Mouse (Mus musculus) lung, embryonic 15.5 days (tissue): ENCODE measurements around the gene Wdr48. TPM values are rescaled to one million over a fixed set of nuclear protein-coding genes. Genes with fewer than 3 reads are reported as not detected.

Source experiments
- ATAC-seq: fragments of 200-750 bp; cut with Nextera tagmentation; 2 replicates; pipeline ENCODE4 v1.8.0; 2017; ENCODE audit warnings: moderate number of reproducible peaks, borderline replicate concordance; ENCODE audit not compliant: low FRiP score, low TSS enrichment; ENCODE audit errors: extremely low read depth
- H3K27ac ChIP-seq: fragments of 300-500 bp; sonication (generic); 2 replicates; pipeline ENCODE4 v1.5.1; 2015; ENCODE audit warnings: moderate library complexity, mild to moderate bottlenecking, inconsistent platforms
- H3K27me3 ChIP-seq: fragments of 300-500 bp; sonication (generic); 2 replicates; pipeline ENCODE4 v1.6.1; 2015; ENCODE audit warnings: inconsistent platforms
- H3K36me3 ChIP-seq: fragments of 300-500 bp; sonication (generic); 2 replicates; pipeline ENCODE4 v1.6.1; 2015; ENCODE audit warnings: inconsistent platforms
- H3K4me1 ChIP-seq: fragments of 300-500 bp; sonication (generic); 2 replicates; pipeline ENCODE4 v1.6.1; 2015; ENCODE audit warnings: inconsistent platforms
- H3K4me2 ChIP-seq: fragments of 300-500 bp; sonication (generic); 2 replicates; pipeline ENCODE4 v1.6.1; 2015; ENCODE audit warnings: inconsistent platforms, mild to moderate bottlenecking, moderate library complexity
- H3K4me3 ChIP-seq: fragments of 300-500 bp; sonication (generic); 2 replicates; pipeline ENCODE4 v1.5.1; 2015; ENCODE audit warnings: mild to moderate bottlenecking, inconsistent platforms
- H3K9ac ChIP-seq: fragments of 300-500 bp; sonication (generic); 2 replicates; pipeline ENCODE4 v1.6.1; 2015; ENCODE audit warnings: inconsistent platforms
- H3K9me3 ChIP-seq: fragments of 300-500 bp; sonication (generic); 2 replicates; pipeline ENCODE4 v1.6.1; 2016; ENCODE audit warnings: inconsistent platforms
- WGBS: fragments of 180-500 bp; shearing (Covaris S2); methylation state at CpG from one replicate; pipeline ENCODE4 v1.1.7; 2015; 5-methylcytosine and 5-hydroxymethylcytosine counted together
- polyA plus RNA-seq: library from polyadenylated mRNA; unstranded; fragments of >200 nt; fragmentation: Nextera tagmentation; extraction: Ambion mirVana; gene quantifications from 2 replicates; pipeline ENCODE4 v1.2.1, GENCODE M21; 2015

Gene Wdr48
- polyA plus RNA-seq, 1 experiment from 2014 or later = 53.3 TPM

DNA sequence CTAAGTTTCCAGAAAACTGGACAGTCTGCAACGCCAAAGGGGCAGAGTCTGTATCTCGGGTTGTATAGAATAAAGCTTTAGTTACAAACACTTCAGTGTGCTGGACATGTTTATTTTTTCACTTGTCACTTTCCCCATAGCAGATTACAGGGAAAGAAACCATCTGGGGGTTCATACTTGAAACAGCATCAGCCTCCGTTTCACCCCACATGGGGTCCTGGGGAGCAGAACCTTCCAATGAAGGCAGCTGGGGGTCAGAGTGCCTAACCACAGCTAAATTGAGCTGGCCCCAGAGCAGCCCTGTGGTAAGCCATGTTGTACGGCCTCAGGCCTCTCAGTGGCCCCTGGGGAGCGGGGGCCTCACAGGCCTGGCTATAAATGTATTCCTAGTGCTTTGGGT, 31.8 kb downstream of the Wdr48 start:
- H3K4me1 ChIP-seq = peaks cover 25% of the 10 kb centered on the region
- peaks cover 66% of the 10 kb centered on the region for H3K36me3 ChIP-seq
- peak; percentile 79 for ATAC-seq
- 37% methylated on average over 5 of the region's 5 CpGs for WGBS
- 0 out of 2 replicates have a peak overlapping the region, but pooled peaks have one; percentile 38 for H3K4me2 ChIP-seq
- H3K9ac ChIP-seq = no peak overlapping the region
- peak overlapping the region; percentile 94 for H3K27ac ChIP-seq
- no peaks in the 10 kb centered on the region for H3K9me3 ChIP-seq
- no peak overlapping the region for H3K4me3 ChIP-seq
- H3K27me3 ChIP-seq = no peaks in the 10 kb centered on the region

- WGBS = 87% methylated on average over 12 of the region's 12 CpGs
- Histone ChIP-seq H3K9ac (no peak overlapping the region), H3K27ac (no peak overlapping the region), H3K9me3 (no peaks in the 10 kb centered on the region), H3K4me3 (no peak overlapping the region), H3K4me2 (no peak overlapping the region), H3K36me3 (peaks cover 43% of the 10 kb centered on the region), H3K4me1 (peaks cover 12% of the 10 kb centered on the region), H3K27me3 (no peaks in the 10 kb centered on the region)
- no peak for ATAC-seq
Measured at GRCm38 (mm10) chr9:119932358-119932757, 37.7 kb downstream of the Wdr48 start.

- H3K4me3 ChIP-seq = no peak overlapping the region
- H3K36me3 ChIP-seq = peaks cover 31% of the 10 kb centered on the region
- no peak overlapping the region for H3K4me2 ChIP-seq
- WGBS = 89% methylated on average over 6 of the region's 6 CpGs
- no peak for ATAC-seq
- H3K27ac ChIP-seq = no peak overlapping the region
- no peaks in the 10 kb centered on the region for H3K27me3 ChIP-seq
- H3K4me1 ChIP-seq = peaks cover 13% of the 10 kb centered on the region
- H3K9me3 ChIP-seq = no peaks in the 10 kb centered on the region
- H3K9ac ChIP-seq = no peak overlapping the region
Measured at GRCm38 (mm10) chr9:119933675-119934074, 39.0 kb downstream of the Wdr48 start.

GRCm38 (mm10) chr9:119937005-119937773, 42.5 kb downstream of the Wdr48 start, which contains the start of the genes Gorasp1 and Ttc21a:
Gene Gorasp1 (minus strand): TSS chr9:119937565.
Gene Ttc21a (plus strand): TSS chr9:119937606.
- Histone ChIP-seq H3K27ac (peak within 1 kb of the TSS; percentile 75), H3K27me3 (no peaks in the 10 kb centered on the region), H3K4me3 (peak within 1 kb of the TSS; percentile 83), H3K9ac (peak within 1 kb of the TSS; percentile 85), H3K36me3 (peaks cover 4% of the 10 kb centered on the region; the same call in 1 of the 2 replicates), H3K4me1 (peaks cover 26% of the 10 kb centered on the region), H3K9me3 (no peaks in the 10 kb centered on the region), H3K4me2 (peak within 1 kb of the TSS; percentile 91)
- WGBS = 2% methylated on average over 40 of the region's 40 CpGs
- ATAC-seq = peak; percentile 94

- no peak overlapping the region for H3K4me3 ChIP-seq
- WGBS = 85% methylated on average over 4 of the region's 4 CpGs
- no peaks in the 10 kb centered on the region for H3K9me3 ChIP-seq
Measured at GRCm38 (mm10) chr9:119938496-119938895, 43.8 kb downstream of the Wdr48 start.

DNA sequence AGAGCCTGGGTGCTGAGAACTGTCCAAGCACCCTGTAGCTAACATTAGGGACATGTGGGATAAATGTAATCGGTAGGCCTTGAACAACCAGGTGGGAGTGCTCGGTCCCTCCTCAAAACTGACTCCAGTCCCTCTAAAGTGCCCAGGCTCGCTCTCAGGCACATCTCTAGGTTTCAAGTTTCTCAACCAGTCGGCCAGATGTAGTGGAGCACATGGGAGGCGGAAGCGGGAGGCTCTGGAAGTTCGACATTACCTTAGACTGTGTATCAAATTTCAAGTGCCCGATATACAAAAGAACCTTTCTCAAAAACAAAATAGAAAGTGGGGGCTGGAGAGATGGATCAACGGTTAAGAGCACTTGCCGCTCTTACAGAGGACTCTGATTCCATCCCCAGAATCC, 45.0 kb downstream of the Wdr48 start:
- Histone ChIP-seq H3K4me2 (no peak overlapping the region), H3K27ac (no peak overlapping the region), H3K9me3 (no peaks in the 10 kb centered on the region), H3K4me3 (no peak overlapping the region), H3K27me3 (no peaks in the 10 kb centered on the region), H3K4me1 (peaks cover 26% of the 10 kb centered on the region), H3K36me3 (no peaks in the 10 kb centered on the region), H3K9ac (no peak overlapping the region)
- no peak for ATAC-seq
- WGBS = 58% methylated on average over 10 of the region's 10 CpGs

More at GRCm38 (mm10) chr9:119938496-119938895, 43.8 kb downstream of the Wdr48 start:
- Histone ChIP-seq H3K36me3 (no peaks in the 10 kb centered on the region), H3K27ac (no peak overlapping the region), H3K27me3 (no peaks in the 10 kb centered on the region), H3K9ac (no peak overlapping the region), H3K4me2 (no peak overlapping the region), H3K4me1 (peaks cover 26% of the 10 kb centered on the region)
- ATAC-seq = no peak

GRCm38 (mm10) chr9:119941407-119941806, 46.7 kb downstream of the Wdr48 start:
- no peak overlapping the region for H3K4me3 ChIP-seq
- ATAC-seq = no peak
- no peak overlapping the region for H3K4me2 ChIP-seq
- H3K9me3 ChIP-seq = no peaks in the 10 kb centered on the region
- 73% methylated on average over 5 of the region's 5 CpGs for WGBS
- H3K27ac ChIP-seq = no peak overlapping the region
- H3K27me3 ChIP-seq = no peaks in the 10 kb centered on the region
- H3K9ac ChIP-seq = no peak overlapping the region
- H3K4me1 ChIP-seq = peaks cover 23% of the 10 kb centered on the region
- H3K36me3 ChIP-seq = no peaks in the 10 kb centered on the region

DNA sequence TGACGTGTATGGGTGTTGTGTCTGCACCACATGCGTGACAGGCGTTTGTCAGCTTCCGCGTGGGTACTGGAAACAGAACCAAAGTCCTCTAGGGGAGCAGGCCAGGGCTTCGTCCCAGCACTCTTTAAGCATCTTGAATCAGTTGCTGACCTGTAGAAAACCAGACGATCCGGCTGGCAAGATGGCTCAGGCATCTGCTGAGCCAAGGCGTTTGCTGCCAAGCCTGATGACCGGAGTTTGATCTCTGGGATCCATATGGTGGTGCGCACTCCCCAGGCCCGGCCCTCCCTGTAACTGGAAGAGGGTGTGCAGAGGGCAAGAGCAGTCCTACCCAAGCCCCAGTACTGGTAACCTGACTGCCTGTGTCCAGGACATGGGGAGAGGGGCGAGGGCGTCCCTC, 47.2 kb downstream of the Wdr48 start:
- ATAC-seq = no peak
- Histone ChIP-seq H3K4me2 (no peak overlapping the region), H3K36me3 (no peaks in the 10 kb centered on the region), H3K4me3 (no peak overlapping the region), H3K27me3 (no peaks in the 10 kb centered on the region), H3K9ac (no peak overlapping the region), H3K9me3 (no peaks in the 10 kb centered on the region), H3K4me1 (peaks cover 19% of the 10 kb centered on the region), H3K27ac (no peak overlapping the region)
- WGBS = 73% methylated on average over 14 of the region's 14 CpGs

GRCm38 (mm10) chr9:119943326-119943725, 48.6 kb downstream of the Wdr48 start:
- peaks cover 13% of the 10 kb centered on the region for H3K4me1 ChIP-seq
- 77% methylated on average over 1 of the region's 1 CpGs for WGBS
- H3K4me2 ChIP-seq = no peak overlapping the region
- H3K36me3 ChIP-seq = no peaks in the 10 kb centered on the region
- no peak overlapping the region for H3K27ac ChIP-seq
- ATAC-seq = no peak
- no peak overlapping the region for H3K4me3 ChIP-seq
- H3K27me3 ChIP-seq = no peaks in the 10 kb centered on the region
- no peak overlapping the region for H3K9ac ChIP-seq
- H3K9me3 ChIP-seq = no peaks in the 10 kb centered on the region

- H3K9me3 ChIP-seq = no peaks in the 10 kb centered on the region
- no peak overlapping the region for H3K4me3 ChIP-seq
- H3K9ac ChIP-seq = no peak overlapping the region
- ATAC-seq = no peak
- no peak overlapping the region for H3K27ac ChIP-seq
- H3K4me2 ChIP-seq = no peak overlapping the region
- WGBS = 68% methylated on average over 12 of the region's 12 CpGs
- H3K4me1 ChIP-seq = peaks cover 13% of the 10 kb centered on the region
- no peaks in the 10 kb centered on the region for H3K36me3 ChIP-seq
- no peaks in the 10 kb centered on the region for H3K27me3 ChIP-seq
Measured at GRCm38 (mm10) chr9:119945173-119945900, 50.7 kb downstream of the Wdr48 start.

DNA sequence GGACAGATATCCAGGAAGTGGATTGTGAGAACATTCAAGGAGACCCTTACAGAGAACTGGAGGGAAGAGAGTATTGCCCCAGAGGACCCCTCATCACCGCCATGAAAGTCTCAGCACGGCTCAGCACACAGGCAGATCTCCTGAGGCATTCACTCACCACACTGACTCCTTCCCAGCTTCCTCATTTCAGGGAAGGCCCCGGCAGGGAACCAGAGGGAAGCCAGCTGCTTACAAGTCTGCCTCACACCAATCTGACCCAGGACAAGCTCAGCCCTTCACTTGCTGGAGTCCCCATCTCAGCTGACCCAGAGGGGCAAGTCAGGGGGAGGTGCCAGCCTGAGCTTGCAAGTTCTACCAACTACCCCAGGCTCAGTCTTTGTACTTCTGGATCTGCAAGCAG, 54.1 kb downstream of the Wdr48 start:
- Histone ChIP-seq H3K9me3 (no peaks in the 10 kb centered on the region), H3K4me1 (peaks cover 9% of the 10 kb centered on the region), H3K9ac (no peak overlapping the region), H3K27me3 (no peaks in the 10 kb centered on the region), H3K36me3 (no peaks in the 10 kb centered on the region), H3K27ac (no peak overlapping the region), H3K4me2 (no peak overlapping the region), H3K4me3 (no peak overlapping the region)
- no peak for ATAC-seq
- 37% methylated on average over 3 of the region's 3 CpGs for WGBS

DNA sequence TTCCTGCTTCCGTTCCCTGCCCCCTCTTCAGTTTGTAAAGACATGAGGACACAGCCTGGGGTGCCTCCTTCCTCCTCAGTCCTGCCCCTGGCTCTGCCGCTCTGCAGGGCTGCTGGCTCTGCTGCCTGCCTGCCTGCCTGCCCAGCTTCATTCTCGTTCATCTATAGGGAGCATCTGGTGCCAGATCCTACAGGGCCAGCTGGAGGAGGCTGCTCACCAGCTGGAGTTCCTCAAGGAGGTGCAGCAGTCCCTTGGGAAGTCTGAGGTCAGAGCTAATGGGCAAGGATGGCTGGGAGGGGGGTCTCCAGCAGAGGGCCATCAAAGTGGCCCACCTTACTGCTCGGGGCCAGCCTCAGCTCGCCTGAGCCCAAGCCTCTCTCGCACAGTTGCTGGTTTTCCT, 55.8 kb downstream of the Wdr48 start:
- WGBS = 29% methylated on average over 6 of the region's 6 CpGs
- H3K4me1 ChIP-seq = peaks cover 9% of the 10 kb centered on the region
- no peak overlapping the region for H3K4me2 ChIP-seq
- H3K9me3 ChIP-seq = no peaks in the 10 kb centered on the region
- no peak overlapping the region for H3K27ac ChIP-seq
- H3K9ac ChIP-seq = no peak overlapping the region
- no peak overlapping the region for H3K4me3 ChIP-seq
- H3K36me3 ChIP-seq = no peaks in the 10 kb centered on the region
- ATAC-seq = peak; percentile 66
- H3K27me3 ChIP-seq = no peaks in the 10 kb centered on the region
